Mouse (Mus musculus) lung, postnatal 25 days (tissue): ENCODE measurements around the gene Fyb2.
A peak's percentile ranks its signal among the peaks of the same experiment; 100 is the strongest.

Source experiments
- DNase-seq: peaks from one replicate; pipeline ENCODE4 v3.0.0; 2022; ENCODE audit warnings: low spot score

Fyb2 gene

GRCm38 (mm10) chr4:104913291-104914129 lies at the start of gene Fyb2:
Fyb2 (plus strand) TSS chr4:104913456.
- peak; percentile 12 for DNase-seq

GRCm38 (mm10) chr4:104864397-104864796 lies 48.9 kb upstream of the Fyb2 start:
- DNase-seq, result no peak

GRCm38 (mm10) chr4:104869581-104869980 lies 43.7 kb upstream of the Fyb2 start:
- DNase-seq, result no peak

- DNase-seq, result no peak
These were observed 43.1 kb upstream of the Fyb2 start for GRCm38 (mm10) chr4:104870196-104870595.

GRCm38 (mm10) chr4:104875832-104876231 lies 37.4 kb upstream of the Fyb2 start:
- DNase-seq, result no peak

- no peak for DNase-seq
These were observed 36.9 kb upstream of the Fyb2 start, which contains the start of gene C8a for GRCm38 (mm10) chr4:104876323-104876722. C8a (minus strand) TSS chr4:104876398.

GRCm38 (mm10) chr4:104887486-104887885 lies 25.8 kb upstream of the Fyb2 start:
- DNase-seq, result no peak

- DNase-seq, result peak; percentile 14
These were observed 24.6 kb upstream of the Fyb2 start for GRCm38 (mm10) chr4:104888499-104889262.

- no peak for DNase-seq
These were observed 21.5 kb upstream of the Fyb2 start for GRCm38 (mm10) chr4:104891708-104892107.

- DNase-seq, result no peak
These were observed 19.7 kb upstream of the Fyb2 start for GRCm38 (mm10) chr4:104893588-104893987.

- peak; percentile 29 for DNase-seq
These were observed 19.1 kb upstream of the Fyb2 start for GRCm38 (mm10) chr4:104894004-104894734.

- no peak for DNase-seq
These were observed 10.4 kb upstream of the Fyb2 start for GRCm38 (mm10) chr4:104902836-104903235.

GRCm38 (mm10) chr4:104905049-104905448 lies 8.2 kb upstream of the Fyb2 start:
- no peak for DNase-seq

GRCm38 (mm10) chr4:104911685-104912084 lies 1.6 kb upstream of the Fyb2 start:
- peak; percentile 55 for DNase-seq

GRCm38 (mm10) chr4:104914711-104915247 lies 1.5 kb downstream of the Fyb2 start:
- no peak for DNase-seq

GRCm38 (mm10) chr4:104918017-104918416 lies 4.8 kb downstream of the Fyb2 start:
- no peak for DNase-seq

- DNase-seq, result no peak
These were observed 12.1 kb downstream of the Fyb2 start for GRCm38 (mm10) chr4:104925383-104925782.

- DNase-seq, result no peak
These were observed 15.9 kb downstream of the Fyb2 start for GRCm38 (mm10) chr4:104929165-104929564.

GRCm38 (mm10) chr4:104933620-104934019 lies 20.4 kb downstream of the Fyb2 start:
- DNase-seq, result no peak

GRCm38 (mm10) chr4:104934997-104935396 lies 21.7 kb downstream of the Fyb2 start:
- no peak for DNase-seq

- DNase-seq, result no peak
These were observed 22.2 kb downstream of the Fyb2 start for GRCm38 (mm10) chr4:104935436-104935835.

- DNase-seq, result no peak
These were observed 22.8 kb downstream of the Fyb2 start for GRCm38 (mm10) chr4:104936011-104936410.
